Mouse (Mus musculus) midbrain, embryonic 12.5 days (tissue): ENCODE measurements around the gene Emilin2. TPM values are rescaled to one million over a fixed set of nuclear protein-coding genes. Genes with fewer than 3 reads are reported as not detected.

Experiments
- ATAC-seq: fragments of 200-750 bp; cut with Nextera tagmentation; 2 replicates; pipeline ENCODE4 v1.8.0; 2017; ENCODE audit warnings: low read depth, moderate TSS enrichment, moderate library complexity; ENCODE audit not compliant: low FRiP score
- H3K27ac ChIP-seq: fragments of 300-500 bp; sonication (generic); replicated peaks from 2 replicates; pipeline ENCODE4 v1.5.1; 2016; ENCODE audit warnings: mild to moderate bottlenecking
- H3K27me3 ChIP-seq: fragments of 300-500 bp; sonication (generic); 2 replicates; pipeline ENCODE4 v1.6.1; 2016; ENCODE audit warnings: mild to moderate bottlenecking
- H3K36me3 ChIP-seq: fragments of 300-500 bp; sonication (generic); 2 replicates; pipeline ENCODE4 v1.6.1; 2016
- H3K4me1 ChIP-seq: fragments of 300-500 bp; sonication (generic); 2 replicates; pipeline ENCODE4 v1.6.1; 2016
- H3K4me2 ChIP-seq: fragments of 300-500 bp; sonication (generic); replicated peaks from 2 replicates; pipeline ENCODE4 v1.6.1; 2016; ENCODE audit warnings: mild to moderate bottlenecking, moderate library complexity
- H3K4me3 ChIP-seq: fragments of 300-500 bp; sonication (generic); 2 replicates; pipeline ENCODE4 v1.5.1; 2016; ENCODE audit warnings: mild to moderate bottlenecking
- H3K9ac ChIP-seq: fragments of 300-500 bp; sonication (generic); replicated peaks from 2 replicates; pipeline ENCODE4 v1.6.1; 2016; ENCODE audit warnings: mild to moderate bottlenecking, moderate library complexity
- H3K9me3 ChIP-seq: fragments of 300-500 bp; sonication (generic); 2 replicates; pipeline ENCODE4 v1.6.1; 2016; ENCODE audit warnings: mild to moderate bottlenecking
- WGBS: fragments of 180-500 bp; shearing (Covaris S2); methylation state at CpG from one replicate; pipeline ENCODE4 v1.1.7; 2016; 5-methylcytosine and 5-hydroxymethylcytosine counted together
- polyA plus RNA-seq: library from polyadenylated mRNA; unstranded; fragments of >200 nt; fragmentation: Nextera tagmentation; extraction: Ambion mirVana; gene quantifications from 2 replicates; pipeline ENCODE4 v1.2.1, GENCODE M21; 2016

The Emilin2 gene
- polyA plus RNA-seq, 1 experiment from 2014 or later = 9.9 TPM

DNA sequence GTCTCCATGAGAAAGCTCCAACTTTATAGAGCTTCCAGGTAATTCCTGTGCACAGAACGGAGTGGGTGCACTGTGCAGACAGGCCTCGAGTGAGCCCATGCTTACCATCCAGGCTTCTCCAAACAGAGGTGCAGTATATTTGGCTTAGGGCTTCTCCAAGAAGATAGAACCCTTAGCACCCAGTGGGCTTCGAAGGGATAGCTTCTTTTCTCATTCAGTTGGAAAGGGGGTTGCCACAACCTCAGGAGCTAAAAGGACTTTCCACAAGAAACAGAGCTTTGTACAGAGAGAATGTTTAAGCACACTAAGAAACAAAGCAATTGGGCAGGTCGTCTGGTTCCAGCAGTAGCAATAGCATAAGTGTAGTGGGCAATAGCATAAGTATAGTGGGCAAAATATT, 2.5 kb upstream of the Emilin2 start:
- H3K27me3 ChIP-seq = peaks cover 31% of the 10 kb centered on the region
- peaks cover 13% of the 10 kb centered on the region for H3K4me1 ChIP-seq
- ATAC-seq = no peak
- no peak overlapping the region for H3K4me2 ChIP-seq
- no peaks in the 10 kb centered on the region for H3K36me3 ChIP-seq
- H3K4me3 ChIP-seq = no peak overlapping the region
- H3K27ac ChIP-seq = no peak overlapping the region
- H3K9me3 ChIP-seq = no peaks in the 10 kb centered on the region
- H3K9ac ChIP-seq = no peak overlapping the region
- 85% methylated on average over 4 of the region's 4 CpGs for WGBS

DNA sequence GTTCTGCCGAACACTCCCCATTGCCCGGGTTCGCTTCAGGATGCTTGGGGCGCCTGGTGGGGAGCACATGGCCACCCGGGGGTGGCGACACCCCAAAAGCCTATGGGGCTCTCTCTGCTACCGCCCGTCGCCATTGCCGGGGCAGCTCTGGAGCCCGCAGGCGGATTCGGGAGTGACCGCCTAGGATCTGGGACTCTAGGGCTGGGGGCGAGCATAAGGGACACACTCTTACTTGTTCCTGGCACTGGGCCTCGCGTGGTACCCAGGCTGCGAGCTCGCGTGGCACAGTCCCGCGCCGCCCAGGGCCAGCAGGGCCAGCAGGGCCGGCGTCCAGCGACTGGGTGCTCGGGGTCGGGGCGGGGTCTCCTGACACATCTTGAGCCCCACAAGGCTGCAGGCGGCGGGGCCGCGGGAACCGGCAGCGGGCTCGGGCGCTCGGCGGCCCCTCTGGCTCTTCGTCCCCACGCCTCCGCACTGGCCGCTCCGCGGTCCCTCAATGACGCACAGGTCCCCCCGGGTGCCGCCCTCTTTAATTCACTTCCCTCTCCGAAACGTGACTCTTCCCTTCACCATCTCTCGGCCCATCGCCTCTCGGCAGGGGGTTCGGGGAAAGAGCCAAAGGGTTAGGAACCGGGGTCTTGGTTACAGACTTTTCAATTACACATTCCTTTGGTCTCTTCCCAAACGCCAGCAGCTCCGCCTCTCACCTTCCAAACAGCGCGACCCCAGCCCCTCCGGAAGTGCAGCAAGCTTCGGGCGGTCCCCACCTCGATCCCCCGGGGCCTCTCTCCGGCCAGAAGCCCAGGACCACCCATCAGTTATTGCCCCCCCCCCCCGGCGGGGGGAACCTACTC, 1.1 kb downstream of the Emilin2 start:
- H3K4me2 ChIP-seq = peak overlapping the region; percentile 100
- peaks cover 38% of the 10 kb centered on the region for H3K27me3 ChIP-seq
- H3K36me3 ChIP-seq = no peaks in the 10 kb centered on the region
- H3K27ac ChIP-seq = no peak overlapping the region
- H3K9me3 ChIP-seq = no peaks in the 10 kb centered on the region
- H3K4me3 ChIP-seq = peak overlapping the region; percentile 66
- H3K4me1 ChIP-seq = peaks cover 17% of the 10 kb centered on the region
- WGBS = under 1% methylated on average over 66 of the region's 67 CpGs
- peak; percentile 46 for ATAC-seq
- H3K9ac ChIP-seq = peak overlapping the region; percentile 74

DNA sequence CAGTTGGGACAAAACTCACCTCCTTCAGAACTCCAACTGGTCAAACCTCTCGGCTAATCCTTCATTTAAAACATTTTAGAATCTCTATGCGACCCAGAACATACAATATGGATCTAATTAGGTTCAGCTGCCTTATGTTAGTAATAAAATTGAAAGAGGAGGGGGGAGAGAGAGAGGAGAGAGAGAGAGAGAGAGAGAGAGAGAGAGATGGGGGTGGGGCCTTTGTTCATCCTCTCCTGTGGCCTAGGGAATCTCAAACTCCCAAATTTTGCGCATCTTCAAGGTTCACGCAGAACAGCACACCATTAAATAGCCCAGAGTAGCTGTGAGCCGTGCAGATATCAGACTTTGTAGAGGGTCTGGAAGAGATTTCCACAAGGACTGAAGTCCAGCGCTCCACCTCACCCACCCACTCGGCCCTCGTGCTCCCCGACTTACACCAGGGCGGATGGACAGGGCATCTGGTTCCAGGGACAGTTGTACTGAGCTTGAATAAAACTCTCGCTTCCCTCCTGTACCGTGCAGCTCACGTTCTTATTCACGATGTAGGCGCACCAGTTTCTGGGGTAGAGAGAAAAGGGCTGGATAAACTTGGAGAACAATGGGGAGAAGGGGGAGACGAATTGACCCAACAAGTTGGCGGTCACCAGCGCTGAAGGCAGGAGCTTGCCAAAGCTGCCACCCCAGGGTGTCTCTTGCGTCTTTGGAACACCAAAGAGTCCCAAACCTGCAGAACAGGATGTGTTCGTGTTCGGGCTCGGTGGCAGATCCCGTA, 1.9 kb downstream of the Emilin2 start:
- WGBS = 4% methylated on average over 23 of the region's 23 CpGs
- Histone ChIP-seq H3K4me1 (peaks cover 17% of the 10 kb centered on the region), H3K27me3 (peaks cover 38% of the 10 kb centered on the region), H3K4me3 (peak overlapping the region; percentile 66), H3K27ac (no peak overlapping the region), H3K36me3 (no peaks in the 10 kb centered on the region), H3K9me3 (no peaks in the 10 kb centered on the region), H3K9ac (peak overlapping the region; percentile 74), H3K4me2 (peak overlapping the region; percentile 100)
- ATAC-seq = peak; percentile 21; the same call in 1 of the 2 replicates

DNA sequence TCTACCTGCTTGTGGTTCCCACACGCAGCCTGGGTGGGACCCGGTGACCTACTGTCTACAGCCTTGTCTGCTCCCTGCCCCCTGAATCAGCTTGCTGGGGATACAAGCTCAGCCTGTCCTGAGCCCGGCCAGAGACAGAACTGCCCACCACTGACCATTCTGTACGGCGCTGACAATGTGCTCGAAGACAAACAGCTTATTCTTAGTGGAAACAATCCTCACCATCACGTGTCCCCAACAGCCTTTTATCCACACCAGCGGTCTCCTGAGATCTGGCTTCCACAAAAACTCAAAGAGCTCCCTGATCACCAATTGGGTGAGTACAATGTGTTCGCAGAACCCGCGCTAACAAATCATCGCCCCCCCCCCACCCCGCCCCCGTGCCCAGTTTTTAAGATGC, 2.6 kb downstream of the Emilin2 start:
- peak overlapping the region; percentile 66 for H3K4me3 ChIP-seq
- H3K9me3 ChIP-seq = no peaks in the 10 kb centered on the region
- peak overlapping the region; percentile 100 for H3K4me2 ChIP-seq
- peak; percentile 35; the same call in 1 of the 2 replicates for ATAC-seq
- no peak overlapping the region for H3K9ac ChIP-seq
- H3K4me1 ChIP-seq = peaks cover 17% of the 10 kb centered on the region
- 14% methylated on average over 14 of the region's 14 CpGs for WGBS
- peaks cover 38% of the 10 kb centered on the region for H3K27me3 ChIP-seq
- no peaks in the 10 kb centered on the region for H3K36me3 ChIP-seq
- no peak overlapping the region for H3K27ac ChIP-seq

DNA sequence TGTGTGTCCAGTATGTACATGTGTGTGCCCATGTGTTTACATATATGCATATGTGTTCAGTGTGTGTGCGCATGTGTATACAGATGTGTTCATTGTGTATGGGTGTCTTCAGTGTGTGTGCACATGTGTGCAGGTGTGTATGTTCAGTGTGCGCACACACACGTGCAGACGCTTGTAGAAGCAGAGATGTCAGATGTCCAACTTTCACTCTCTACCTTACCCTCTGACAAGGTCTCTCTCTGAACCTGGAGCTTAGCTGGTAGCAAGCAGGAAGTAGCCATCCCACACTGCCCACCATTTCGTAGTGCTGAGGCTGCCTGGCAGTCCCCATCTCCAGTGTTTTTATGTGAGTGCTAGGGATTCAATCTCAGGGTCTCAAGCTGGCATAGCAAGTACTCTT, 3.5 kb downstream of the Emilin2 start:
- 95% methylated on average over 5 of the region's 5 CpGs for WGBS
- no peaks in the 10 kb centered on the region for H3K36me3 ChIP-seq
- H3K4me1 ChIP-seq = peaks cover 17% of the 10 kb centered on the region
- no peak overlapping the region for H3K9ac ChIP-seq
- no peak overlapping the region for H3K27ac ChIP-seq
- H3K27me3 ChIP-seq = peaks cover 38% of the 10 kb centered on the region
- no peak for ATAC-seq
- no peak overlapping the region for H3K4me2 ChIP-seq
- H3K4me3 ChIP-seq = no peak overlapping the region
- H3K9me3 ChIP-seq = no peaks in the 10 kb centered on the region

DNA sequence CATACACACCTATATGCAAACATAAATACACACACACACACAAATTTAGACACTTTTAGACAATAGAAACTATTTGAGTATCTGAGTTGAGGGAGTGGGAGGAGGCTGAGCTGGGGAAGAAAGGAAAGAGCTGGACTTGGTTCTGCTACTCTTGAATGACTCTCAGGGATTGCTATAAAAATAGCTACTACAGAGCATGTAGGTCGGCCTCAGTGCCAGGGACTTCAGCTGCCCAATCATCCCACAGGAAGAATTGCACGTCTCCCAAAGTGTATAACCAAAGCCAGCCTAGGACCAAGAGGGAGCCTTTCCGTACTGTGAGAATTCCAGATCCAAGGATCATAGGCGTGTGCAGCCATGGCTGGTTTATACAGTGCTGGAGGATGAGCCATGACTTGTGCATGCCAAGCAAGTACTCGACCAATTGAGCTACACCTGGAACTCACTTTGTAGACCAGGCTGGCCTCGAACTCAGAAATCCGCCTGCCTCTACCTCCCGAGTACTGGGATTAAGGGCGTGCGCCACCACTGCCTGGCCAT, 4.5 kb downstream of the Emilin2 start:
- 91% methylated on average over 10 of the region's 10 CpGs for WGBS
- H3K27me3 ChIP-seq = peaks cover 34% of the 10 kb centered on the region
- no peak overlapping the region for H3K4me3 ChIP-seq
- H3K27ac ChIP-seq = no peak overlapping the region
- no peaks in the 10 kb centered on the region for H3K9me3 ChIP-seq
- no peak overlapping the region for H3K9ac ChIP-seq
- ATAC-seq = no peak
- H3K4me2 ChIP-seq = no peak overlapping the region
- no peaks in the 10 kb centered on the region for H3K36me3 ChIP-seq
- peaks cover 17% of the 10 kb centered on the region for H3K4me1 ChIP-seq

DNA sequence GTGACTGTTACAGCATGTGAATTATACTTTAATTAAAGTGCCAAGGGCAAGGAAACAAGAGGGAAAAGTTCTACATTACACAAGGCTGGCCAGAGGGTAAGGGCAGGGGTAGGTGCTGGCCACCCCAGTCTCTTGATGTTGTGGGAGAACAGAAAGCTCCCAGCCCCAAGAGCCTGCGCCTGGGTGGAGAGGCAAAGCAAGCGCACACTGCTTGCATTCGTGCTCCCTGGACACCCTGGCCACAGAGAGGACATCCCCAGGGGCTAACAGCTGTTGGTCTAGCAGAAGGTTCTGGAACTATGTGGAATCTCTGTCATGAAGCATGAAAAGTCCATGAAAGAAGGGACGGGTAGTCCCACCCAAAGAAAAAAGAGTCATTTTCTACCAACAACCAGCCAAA, 5.1 kb downstream of the Emilin2 start:
- WGBS = 89% methylated on average over 4 of the region's 4 CpGs
- Histone ChIP-seq H3K4me1 (peaks cover 17% of the 10 kb centered on the region), H3K9ac (no peak overlapping the region), H3K27me3 (peaks cover 29% of the 10 kb centered on the region), H3K27ac (no peak overlapping the region), H3K9me3 (no peaks in the 10 kb centered on the region), H3K36me3 (no peaks in the 10 kb centered on the region), H3K4me3 (no peak overlapping the region), H3K4me2 (no peak overlapping the region)
- ATAC-seq = no peak

DNA sequence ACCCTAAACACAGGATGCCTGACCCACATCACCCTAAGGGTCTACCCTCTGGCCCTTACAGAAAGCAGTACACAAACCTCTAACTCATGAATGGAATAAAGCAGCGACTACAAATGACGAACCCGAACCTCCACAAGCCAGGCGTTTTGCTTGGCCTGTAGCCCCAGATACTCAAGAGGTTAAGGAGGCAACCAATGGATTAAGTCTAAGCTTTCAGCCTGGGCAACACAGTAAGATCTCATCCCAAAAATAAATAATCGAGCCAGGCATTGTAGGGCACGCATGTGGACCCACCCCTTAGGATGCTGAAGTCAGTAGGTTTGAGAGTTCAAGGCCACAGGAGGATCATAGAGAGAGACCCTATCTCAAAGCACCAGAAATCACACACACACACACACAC, 5.7 kb downstream of the Emilin2 start:
- no peak overlapping the region for H3K27ac ChIP-seq
- no peak overlapping the region for H3K9ac ChIP-seq
- no peaks in the 10 kb centered on the region for H3K36me3 ChIP-seq
- whole genome bisulfite sequencing = 85% methylated on average over 6 of the region's 6 CpGs
- ATAC-seq = no peak
- H3K4me3 ChIP-seq = no peak overlapping the region
- no peaks in the 10 kb centered on the region for H3K9me3 ChIP-seq
- H3K4me2 ChIP-seq = no peak overlapping the region
- peaks cover 23% of the 10 kb centered on the region for H3K27me3 ChIP-seq
- H3K4me1 ChIP-seq = peaks cover 17% of the 10 kb centered on the region

DNA sequence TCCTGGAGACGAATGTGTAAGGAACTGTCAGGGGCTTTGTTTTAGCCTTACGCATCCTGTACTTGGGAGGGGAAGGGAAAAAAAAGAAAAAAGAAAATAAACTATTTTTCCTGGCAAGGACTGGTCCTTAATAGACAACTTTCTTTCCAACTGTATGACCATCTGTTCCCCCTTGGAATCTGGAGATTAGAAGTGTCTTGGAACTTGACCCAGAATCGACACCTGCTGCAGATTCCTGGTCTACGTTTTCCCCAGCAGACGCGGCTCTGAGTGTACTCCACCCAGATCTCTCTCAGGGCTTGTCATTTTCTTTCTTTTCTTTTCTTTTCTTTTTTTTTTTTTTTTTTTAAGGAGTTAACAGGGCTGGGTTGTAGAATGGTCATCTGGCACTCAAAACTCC, 8.3 kb downstream of the Emilin2 start:
- Histone ChIP-seq H3K36me3 (no peaks in the 10 kb centered on the region), H3K27me3 (no peaks in the 10 kb centered on the region), H3K27ac (no peak overlapping the region), H3K4me3 (no peak overlapping the region), H3K4me1 (no peaks in the 10 kb centered on the region), H3K9ac (no peak overlapping the region), H3K9me3 (no peaks in the 10 kb centered on the region), H3K4me2 (no peak overlapping the region)
- ATAC-seq = no peak
- WGBS = 84% methylated on average over 6 of the region's 6 CpGs

DNA sequence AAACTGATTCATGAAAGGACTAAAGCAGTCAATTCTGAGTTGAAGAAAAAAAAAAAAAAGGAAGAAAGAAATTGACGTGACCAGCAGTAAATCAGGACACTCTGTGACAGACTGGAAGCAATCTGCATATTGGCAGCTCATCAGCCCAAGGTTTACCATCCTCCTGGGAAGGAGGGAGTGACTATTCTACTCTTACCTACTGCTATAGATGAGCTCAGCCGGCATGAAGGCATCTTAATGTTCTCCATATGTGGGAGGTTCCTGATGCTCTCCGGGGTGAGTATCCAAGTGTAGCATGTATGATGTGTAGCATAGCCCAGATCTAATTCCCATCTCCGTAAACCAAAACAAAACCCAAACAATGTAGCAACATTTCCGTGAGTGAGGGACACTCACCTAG, 10.4 kb downstream of the Emilin2 start:
- H3K27ac ChIP-seq = no peak overlapping the region

DNA sequence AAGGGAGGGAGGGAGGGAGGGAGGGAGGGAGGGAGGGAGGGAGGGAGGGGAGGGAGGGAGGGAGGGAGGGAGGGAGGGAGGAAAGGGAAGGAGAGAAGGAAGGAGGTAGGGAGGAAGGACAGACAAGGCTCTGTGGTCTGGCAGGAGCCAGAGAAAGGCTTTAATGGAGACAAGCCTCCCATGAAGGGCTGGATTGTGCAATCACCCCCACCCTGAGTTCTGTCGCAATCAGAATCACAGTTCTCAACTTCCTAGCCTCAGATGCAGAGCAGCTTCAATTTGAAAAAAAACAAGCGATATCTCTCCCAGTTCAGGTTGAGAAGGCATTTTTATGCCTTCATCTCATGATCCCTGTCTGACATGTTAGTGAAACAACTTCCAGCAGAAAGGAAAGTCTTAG, 11.4 kb downstream of the Emilin2 start:
- ATAC-seq = no peak
- Histone ChIP-seq H3K9me3 (no peaks in the 10 kb centered on the region), H3K36me3 (no peaks in the 10 kb centered on the region), H3K4me2 (no peak overlapping the region), H3K27ac (no peak overlapping the region), H3K4me3 (no peak overlapping the region), H3K27me3 (no peaks in the 10 kb centered on the region), H3K9ac (no peak overlapping the region), H3K4me1 (no peaks in the 10 kb centered on the region)
- 100% methylated on average over 2 of the region's 2 CpGs for WGBS

More for the DNA sequence above, 10.4 kb downstream of the Emilin2 start:
- Histone ChIP-seq H3K4me1 (no peaks in the 10 kb centered on the region), H3K4me2 (no peak overlapping the region), H3K27me3 (no peaks in the 10 kb centered on the region), H3K4me3 (no peak overlapping the region), H3K9me3 (no peaks in the 10 kb centered on the region), H3K9ac (no peak overlapping the region), H3K36me3 (no peaks in the 10 kb centered on the region)
- no peak for ATAC-seq
- 82% methylated on average over 5 of the region's 5 CpGs for WGBS

DNA sequence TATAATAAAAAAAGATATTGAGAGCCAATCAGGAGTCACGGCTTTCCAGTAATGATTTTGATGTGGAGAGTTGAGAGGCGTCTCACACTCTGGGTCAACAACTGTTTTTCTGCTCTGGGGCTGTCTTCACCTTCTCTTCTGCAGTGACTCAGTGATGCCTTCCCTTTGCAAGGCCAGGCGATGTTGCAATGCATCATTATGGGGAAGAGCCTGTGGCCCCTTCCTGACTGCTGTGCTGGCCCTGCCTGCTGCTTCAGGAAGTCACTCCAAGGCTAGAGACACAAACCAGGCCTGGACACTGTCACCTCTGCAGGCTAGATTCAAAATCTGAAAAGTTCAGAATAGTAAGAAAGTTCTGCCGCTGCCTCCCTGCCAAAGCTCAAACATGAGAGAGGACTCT, 11.9 kb downstream of the Emilin2 start:
- ATAC-seq = no peak
- no peaks in the 10 kb centered on the region for H3K27me3 ChIP-seq
- no peaks in the 10 kb centered on the region for H3K9me3 ChIP-seq
- no peaks in the 10 kb centered on the region for H3K4me1 ChIP-seq
- no peak overlapping the region for H3K4me3 ChIP-seq
- WGBS = 89% methylated on average over 4 of the region's 4 CpGs
- H3K4me2 ChIP-seq = no peak overlapping the region
- no peak overlapping the region for H3K27ac ChIP-seq
- H3K9ac ChIP-seq = no peak overlapping the region
- H3K36me3 ChIP-seq = no peaks in the 10 kb centered on the region
